Mouse (Mus musculus) liver, adult 2 months (tissue): ENCODE data around the gene H2-Q7.
"Not testable (repeated sequence)": the region's sequence is repeated elsewhere in the genome, so short reads cannot be mapped to it uniquely, and the experiment has no call there.

ENCODE experiments used
- CTCF ChIP-seq: fragments of 200-500 bp; IDR thresholded peaks from 2 replicates; pipeline ENCODE4 v1.5.1; 2011; ENCODE audit warnings: low read depth, low read length, control low read depth
- POLR2A ChIP-seq: fragments of 200-500 bp; IDR thresholded peaks from 2 replicates; pipeline ENCODE4 v1.6.1; 2011; ENCODE audit warnings: low read length, control low read depth; ENCODE audit not compliant: insufficient read depth; ENCODE audit errors: extremely low read depth

DNA sequence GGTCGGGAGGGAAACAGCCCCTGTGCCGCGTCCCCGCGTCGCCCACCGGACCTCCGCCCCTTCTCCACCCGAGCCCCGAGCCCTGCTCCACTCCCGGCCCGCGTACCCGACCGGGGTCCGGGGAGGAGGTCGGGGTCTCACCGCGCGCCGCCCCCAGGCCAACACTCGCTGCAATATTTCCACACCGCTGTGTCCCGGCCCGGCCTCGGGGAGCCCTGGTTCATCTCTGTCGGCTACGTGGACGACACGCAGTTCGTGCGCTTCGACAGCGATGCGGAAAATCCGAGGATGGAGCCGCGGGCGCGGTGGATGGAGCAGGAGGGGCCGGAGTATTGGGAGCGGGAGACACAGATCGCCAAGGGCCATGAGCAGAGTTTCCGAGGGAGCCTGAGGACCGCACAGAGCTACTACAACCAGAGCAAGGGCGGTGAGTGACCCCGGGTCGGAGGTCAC lies 366 bp downstream of the H2-Q7 start:
- not testable (repeated sequence) for TF ChIP-seq POLR2A, CTCF
